Mouse (Mus musculus): ENCODE results near the gene Sun1. TPM values are rescaled to one million over a fixed set of nuclear protein-coding genes. Genes with fewer than 3 reads are reported as not detected.

The Sun1 gene
- polyA plus RNA-seq, 1 experiment from 2014 or later = 40.9 TPM

DNA sequence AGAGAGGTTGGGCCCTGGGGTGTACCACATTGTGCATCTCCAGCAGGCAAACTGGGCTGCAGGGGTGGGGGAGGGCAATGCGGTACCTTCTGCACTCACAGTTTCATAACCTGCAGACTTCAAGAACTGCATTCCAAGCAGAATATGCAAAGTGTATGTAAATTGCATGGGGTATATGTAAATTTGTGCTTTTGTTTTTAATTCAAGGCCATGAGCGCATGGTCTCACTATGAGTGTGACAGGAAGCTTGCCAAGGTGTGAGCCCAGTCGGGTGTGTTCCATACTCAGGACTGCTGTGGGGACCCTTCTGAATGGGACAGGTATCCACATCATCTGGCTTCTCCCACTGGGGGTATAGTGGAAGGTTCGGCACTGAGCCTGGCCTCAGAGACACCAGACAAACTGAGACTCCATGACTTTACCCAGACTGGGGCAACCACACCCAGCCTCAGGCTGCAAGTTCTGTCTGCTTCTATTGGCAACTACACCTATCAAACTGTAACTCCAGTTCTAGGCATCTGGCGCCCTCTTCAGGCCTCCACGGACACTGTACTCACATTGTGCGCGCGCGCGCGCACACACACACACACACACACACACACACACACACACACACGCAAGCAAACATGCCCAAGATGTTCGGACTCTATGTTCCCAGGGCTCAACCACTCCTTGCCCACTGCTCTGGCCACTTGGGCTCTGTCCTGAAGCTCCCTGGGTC, 83.2 kb downstream of the Sun1 start:
- Histone ChIP-seq H3K9ac (ENCODE audit: low read depth, low read length) (no peak overlapping the region), H3K4me2 (ENCODE audit: low read length) (no peak overlapping the region), H3K4me1 (ENCODE audit: control insufficient read depth, insufficient read depth, low read depth, low read length) (no peaks in the 10 kb centered on the region; the same call in 1 of the 2 replicates), H3K9me3 (ENCODE audit: control insufficient read depth, low read length) (no peaks in the 10 kb centered on the region), H3K27ac (ENCODE audit: low read depth, low read length) (no peak overlapping the region), H3K4me3 (ENCODE audit: low read length) (no peak overlapping the region), H3K36me3 (ENCODE audit: control insufficient read depth, insufficient read depth, low read length) (peaks cover 4% of the 10 kb centered on the region; the same call in 1 of the 2 replicates), H3K27me3 (replicated peaks; ENCODE audit: control insufficient read depth, insufficient read depth, low read length) (no peaks in the 10 kb centered on the region)
- 93% methylated on average over 14 of the region's 14 CpGs for WGBS
- no peak for ATAC-seq

DNA sequence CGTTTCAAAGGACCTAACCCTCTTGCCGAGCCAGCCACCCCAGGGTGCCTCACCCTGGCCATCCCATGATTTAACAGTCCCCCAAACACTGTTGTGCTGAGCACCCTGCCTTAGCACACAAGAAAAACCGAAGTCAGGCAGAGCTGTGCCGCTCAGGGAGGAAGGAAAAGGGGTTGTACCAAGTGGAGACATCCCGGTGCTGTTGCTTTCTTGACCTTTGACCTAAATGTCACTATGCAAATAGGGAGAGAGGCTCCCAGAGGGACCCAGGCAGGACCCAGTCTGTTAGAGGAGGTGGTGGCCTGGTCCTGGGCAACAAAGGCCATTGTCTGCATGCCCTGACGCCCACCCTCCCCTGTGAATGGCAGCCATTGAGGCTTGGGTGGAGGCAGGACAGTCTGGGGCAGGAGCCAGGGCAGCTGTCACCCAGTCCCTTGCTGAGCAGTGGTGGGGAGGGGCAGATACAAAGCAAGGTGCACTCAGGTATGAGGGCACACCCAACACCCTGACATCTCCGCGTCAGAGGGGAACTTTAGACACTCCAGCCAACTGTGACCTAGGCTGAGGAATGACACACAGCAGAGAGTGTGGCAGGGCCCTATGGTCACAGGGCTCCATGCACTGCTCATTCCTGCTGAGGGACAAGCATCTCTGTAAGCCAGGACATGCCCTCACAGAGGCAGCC, 85.1 kb downstream of the Sun1 start:
- H3K4me2 ChIP-seq (ENCODE audit: low read length) = no peak overlapping the region
- no peak for ATAC-seq
- H3K9me3 ChIP-seq (ENCODE audit: control insufficient read depth, low read length) = no peaks in the 10 kb centered on the region
- no peaks in the 10 kb centered on the region for H3K27me3 ChIP-seq (replicated peaks; ENCODE audit: control insufficient read depth, insufficient read depth, low read length)
- no peak overlapping the region for H3K4me3 ChIP-seq (ENCODE audit: low read length)
- H3K9ac ChIP-seq (ENCODE audit: low read depth, low read length) = no peak overlapping the region
- no peak overlapping the region for H3K27ac ChIP-seq (ENCODE audit: low read depth, low read length)
- WGBS = 49% methylated on average over 8 of the region's 8 CpGs
- H3K36me3 ChIP-seq (ENCODE audit: control insufficient read depth, insufficient read depth, low read length) = peaks cover 2% of the 10 kb centered on the region
- no peaks in the 10 kb centered on the region; the same call in 1 of the 2 replicates for H3K4me1 ChIP-seq (ENCODE audit: control insufficient read depth, insufficient read depth, low read depth, low read length)

DNA sequence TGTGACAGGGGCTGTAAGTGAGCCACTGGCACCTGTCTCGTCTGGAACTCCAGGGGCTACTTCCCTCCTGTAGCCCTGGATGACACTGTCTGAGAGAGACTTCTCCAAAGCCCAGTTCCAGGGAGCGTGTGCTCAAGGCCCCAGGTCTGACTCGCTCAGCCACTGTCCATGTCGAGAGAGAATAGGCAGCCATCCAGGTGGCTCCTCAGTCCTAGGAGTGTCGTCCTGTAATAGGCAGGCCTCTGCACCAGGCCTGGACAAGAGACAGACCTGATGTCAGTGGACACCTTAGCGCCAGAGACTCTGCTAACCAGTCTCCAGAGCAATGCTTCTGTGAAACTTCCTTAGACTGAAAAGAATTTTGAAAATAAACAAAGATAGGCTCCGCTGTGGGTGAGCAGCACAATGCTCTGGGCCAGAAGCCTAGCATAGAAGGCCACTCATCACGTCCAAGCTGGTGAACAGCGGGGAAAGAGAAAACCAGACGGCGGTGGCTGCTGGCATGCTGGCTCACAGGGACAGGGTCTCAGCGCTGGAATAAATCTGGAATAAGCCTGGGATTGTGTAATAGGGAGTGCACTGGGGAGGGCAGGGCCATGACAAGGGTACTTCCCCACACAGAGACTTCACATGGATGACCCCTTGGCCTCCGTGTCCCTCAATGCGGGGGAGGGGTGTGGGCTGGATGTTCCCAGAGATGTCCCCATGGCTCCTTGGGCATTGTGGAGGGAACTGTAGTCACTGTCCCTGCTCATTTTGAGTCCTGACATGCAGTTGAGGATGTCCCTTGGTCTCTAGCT, 85.9 kb downstream of the Sun1 start:
- ATAC-seq = no peak
- 73% methylated on average over 14 of the region's 14 CpGs for WGBS
- Histone ChIP-seq H3K27ac (ENCODE audit: low read depth, low read length) (no peak overlapping the region), H3K9me3 (ENCODE audit: control insufficient read depth, low read length) (no peaks in the 10 kb centered on the region), H3K4me1 (ENCODE audit: control insufficient read depth, insufficient read depth, low read depth, low read length) (no peaks in the 10 kb centered on the region; the same call in 1 of the 2 replicates), H3K4me3 (ENCODE audit: low read length) (no peak overlapping the region), H3K9ac (ENCODE audit: low read depth, low read length) (no peak overlapping the region), H3K27me3 (replicated peaks; ENCODE audit: control insufficient read depth, insufficient read depth, low read length) (no peaks in the 10 kb centered on the region), H3K4me2 (ENCODE audit: low read length) (no peak overlapping the region), H3K36me3 (ENCODE audit: control insufficient read depth, insufficient read depth, low read length) (peaks cover 2% of the 10 kb centered on the region; the same call in 1 of the 2 replicates)

DNA sequence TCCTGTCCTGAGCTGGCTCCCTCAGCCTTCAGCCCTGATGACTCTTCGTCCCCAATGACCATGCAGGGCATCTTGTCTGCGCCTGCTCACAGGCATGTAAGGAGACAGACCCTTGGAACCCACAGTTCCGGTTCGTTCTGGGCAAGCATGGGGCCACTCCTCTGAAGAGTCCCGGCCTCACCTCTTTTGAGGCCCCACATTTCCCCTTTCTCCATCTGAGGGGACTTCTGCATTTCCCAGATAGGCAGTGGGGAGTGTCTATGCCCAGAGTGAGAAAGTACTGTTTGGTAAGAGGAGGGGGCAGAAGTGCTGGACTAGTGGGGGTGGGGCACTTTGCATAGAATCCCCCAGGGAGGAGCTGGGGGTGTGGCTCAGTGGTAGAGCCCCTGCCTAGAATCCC, 86.7 kb downstream of the Sun1 start:
- Histone ChIP-seq H3K4me2 (ENCODE audit: low read length) (no peak overlapping the region), H3K27ac (ENCODE audit: low read depth, low read length) (no peak overlapping the region), H3K4me1 (ENCODE audit: control insufficient read depth, insufficient read depth, low read depth, low read length) (no peaks in the 10 kb centered on the region), H3K9ac (ENCODE audit: low read depth, low read length) (no peak overlapping the region), H3K36me3 (ENCODE audit: control insufficient read depth, insufficient read depth, low read length) (peaks cover 2% of the 10 kb centered on the region; the same call in 1 of the 2 replicates), H3K27me3 (replicated peaks; ENCODE audit: control insufficient read depth, insufficient read depth, low read length) (no peaks in the 10 kb centered on the region), H3K9me3 (ENCODE audit: control insufficient read depth, low read length) (no peaks in the 10 kb centered on the region), H3K4me3 (ENCODE audit: low read length) (no peak overlapping the region)
- ATAC-seq = no peak
- WGBS = 92% methylated on average over 5 of the region's 5 CpGs

DNA sequence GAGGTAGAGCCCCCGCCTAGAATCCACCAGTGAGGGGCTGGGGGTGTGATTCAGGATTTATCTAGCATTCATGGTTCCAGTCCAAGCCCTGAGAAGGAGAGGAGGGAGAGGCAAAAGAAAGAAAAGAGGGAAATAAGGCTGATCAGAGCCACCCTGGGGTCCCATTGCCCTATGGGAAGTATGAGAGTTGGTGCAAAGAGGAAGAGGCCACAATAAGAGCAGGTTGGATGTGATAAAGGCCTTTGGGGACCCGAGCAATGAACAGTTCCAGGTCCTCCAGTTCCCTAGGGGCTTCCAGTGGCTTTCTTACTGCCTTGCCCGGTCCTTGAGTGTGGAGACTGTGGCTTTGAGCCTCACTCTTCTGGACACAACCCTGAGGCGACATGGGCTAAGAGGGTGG, 87.3 kb downstream of the Sun1 start:
- Histone ChIP-seq H3K9me3 (ENCODE audit: control insufficient read depth, low read length) (no peaks in the 10 kb centered on the region), H3K4me2 (ENCODE audit: low read length) (no peak overlapping the region), H3K36me3 (ENCODE audit: control insufficient read depth, insufficient read depth, low read length) (peaks cover 2% of the 10 kb centered on the region), H3K9ac (ENCODE audit: low read depth, low read length) (no peak overlapping the region), H3K27me3 (replicated peaks; ENCODE audit: control insufficient read depth, insufficient read depth, low read length) (no peaks in the 10 kb centered on the region), H3K4me3 (ENCODE audit: low read length) (no peak overlapping the region), H3K27ac (ENCODE audit: low read depth, low read length) (no peak overlapping the region), H3K4me1 (ENCODE audit: control insufficient read depth, insufficient read depth, low read depth, low read length) (no peaks in the 10 kb centered on the region)
- ATAC-seq = no peak
- 90% methylated on average over 4 of the region's 4 CpGs for WGBS

DNA sequence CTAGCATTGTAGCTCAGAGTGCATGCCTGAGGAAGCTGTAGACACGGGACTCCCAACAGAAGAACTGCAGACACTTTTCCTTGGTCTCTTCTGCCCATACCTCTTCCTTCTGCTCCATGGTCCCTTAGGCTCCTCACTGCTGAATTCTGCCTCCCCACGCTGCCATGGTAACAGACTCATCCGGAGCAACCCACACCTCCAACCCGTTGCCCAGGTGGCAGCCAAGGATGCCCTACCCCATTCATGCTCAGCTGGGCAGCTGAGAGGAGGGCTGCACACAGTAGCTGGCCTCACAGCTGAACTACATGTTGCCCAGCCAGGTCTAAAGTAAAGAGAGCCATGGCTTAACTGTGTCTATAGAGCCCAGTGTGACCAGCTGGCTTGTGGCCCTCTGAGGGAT, 88.2 kb downstream of the Sun1 start:
- Histone ChIP-seq H3K9ac (ENCODE audit: low read depth, low read length) (no peak overlapping the region), H3K27me3 (replicated peaks; ENCODE audit: control insufficient read depth, insufficient read depth, low read length) (no peaks in the 10 kb centered on the region)

DNA sequence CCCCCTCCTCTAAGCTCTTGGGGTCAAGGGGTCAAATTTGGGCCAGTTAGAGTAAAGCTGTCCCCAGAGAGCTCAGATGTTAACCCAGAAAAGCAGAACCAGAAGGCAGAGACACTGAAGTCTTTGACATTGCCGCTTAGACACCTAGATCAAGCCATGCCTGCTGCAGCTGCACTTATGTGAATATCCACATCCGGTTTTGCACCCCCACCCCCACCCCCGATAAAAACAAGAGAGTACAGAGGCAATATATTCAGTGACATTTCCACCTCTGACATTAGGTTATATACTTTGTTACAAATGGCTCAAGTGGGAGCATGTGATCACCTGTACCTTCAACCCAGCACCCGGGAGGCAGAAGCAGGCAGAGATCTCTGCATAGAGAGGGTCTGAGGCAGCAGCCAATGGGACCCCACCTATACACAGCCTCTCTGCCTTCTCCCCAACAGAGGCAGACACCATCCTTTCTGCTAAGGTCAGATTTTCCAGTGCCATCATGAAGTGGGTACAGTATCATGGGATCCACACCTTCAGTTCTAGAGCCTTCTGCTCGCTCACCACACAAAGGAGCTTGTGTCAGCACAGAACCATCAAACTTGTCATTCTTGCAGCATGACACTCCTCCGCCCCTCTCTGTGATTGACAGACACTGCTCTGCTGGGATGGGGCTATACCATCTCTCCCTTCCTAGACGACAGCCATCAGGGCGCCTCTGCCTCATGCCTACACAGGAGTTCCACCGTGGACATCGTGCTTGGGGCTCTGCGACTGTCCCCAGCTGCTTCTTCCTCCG, 90.2 kb downstream of the Sun1 start:
- H3K27ac ChIP-seq (ENCODE audit: low read depth, low read length) = no peak overlapping the region
- H3K4me3 ChIP-seq (ENCODE audit: low read length) = no peak overlapping the region
- WGBS = 87% methylated on average over 12 of the region's 12 CpGs
- H3K36me3 ChIP-seq (ENCODE audit: control insufficient read depth, insufficient read depth, low read length) = peaks cover 6% of the 10 kb centered on the region
- no peak overlapping the region for H3K4me2 ChIP-seq (ENCODE audit: low read length)
- no peak overlapping the region for H3K9ac ChIP-seq (ENCODE audit: low read depth, low read length)
- no peaks in the 10 kb centered on the region for H3K4me1 ChIP-seq (ENCODE audit: control insufficient read depth, insufficient read depth, low read depth, low read length)
- no peaks in the 10 kb centered on the region for H3K9me3 ChIP-seq (ENCODE audit: control insufficient read depth, low read length)
- no peaks in the 10 kb centered on the region for H3K27me3 ChIP-seq (replicated peaks; ENCODE audit: control insufficient read depth, insufficient read depth, low read length)
- no peak for ATAC-seq

More for the DNA sequence above, 88.2 kb downstream of the Sun1 start:
- no peak for ATAC-seq
- Histone ChIP-seq H3K9me3 (ENCODE audit: control insufficient read depth, low read length) (no peaks in the 10 kb centered on the region), H3K27ac (ENCODE audit: low read depth, low read length) (no peak overlapping the region), H3K4me3 (ENCODE audit: low read length) (no peak overlapping the region), H3K4me1 (ENCODE audit: control insufficient read depth, insufficient read depth, low read depth, low read length) (no peaks in the 10 kb centered on the region), H3K36me3 (ENCODE audit: control insufficient read depth, insufficient read depth, low read length) (peaks cover 6% of the 10 kb centered on the region), H3K4me2 (ENCODE audit: low read length) (no peak overlapping the region)
- 79% methylated on average over 4 of the region's 4 CpGs for WGBS

DNA sequence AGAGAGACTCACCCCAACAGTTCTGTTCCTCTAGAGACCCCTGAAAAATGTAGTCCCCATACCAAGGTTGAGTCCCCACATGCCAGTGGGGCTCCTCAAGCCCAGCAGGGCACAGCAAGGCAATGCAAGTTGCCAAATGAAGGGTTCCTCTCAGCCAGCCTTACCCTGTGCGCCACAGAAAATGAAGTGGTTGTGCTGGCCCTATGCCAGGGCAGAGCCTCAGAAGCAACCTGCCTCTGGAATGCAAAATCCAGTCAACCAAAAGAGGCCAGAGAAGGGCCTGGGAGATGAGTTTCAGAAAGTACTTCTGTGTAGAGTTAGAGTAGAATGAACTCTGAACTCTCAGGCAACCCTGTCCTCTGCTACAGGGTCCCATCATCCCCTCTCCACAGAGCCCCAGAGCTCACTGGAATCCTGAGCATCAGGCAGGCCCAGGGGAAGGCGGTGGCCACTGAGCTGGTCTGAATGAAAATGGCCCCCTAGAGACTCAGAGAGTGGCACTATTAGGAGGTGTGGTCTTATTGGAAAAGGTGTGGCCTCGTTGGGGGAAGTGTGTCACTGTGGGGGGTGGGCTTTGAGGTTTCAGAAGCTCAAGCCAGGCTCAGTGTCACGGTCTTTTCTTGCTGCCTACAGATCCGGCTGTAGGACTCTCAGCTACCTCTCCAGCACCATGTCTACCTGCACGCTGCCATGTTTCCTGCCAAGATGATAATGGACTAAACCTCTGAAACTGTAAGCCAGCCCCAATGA, 91.5 kb downstream of the Sun1 start:
- WGBS = 67% methylated on average over 6 of the region's 6 CpGs
- Histone ChIP-seq H3K27me3 (replicated peaks; ENCODE audit: control insufficient read depth, insufficient read depth, low read length) (no peaks in the 10 kb centered on the region), H3K36me3 (ENCODE audit: control insufficient read depth, insufficient read depth, low read length) (peaks cover 8% of the 10 kb centered on the region), H3K4me1 (ENCODE audit: control insufficient read depth, insufficient read depth, low read depth, low read length) (no peaks in the 10 kb centered on the region), H3K4me3 (ENCODE audit: low read length) (no peak overlapping the region), H3K27ac (ENCODE audit: low read depth, low read length) (no peak overlapping the region), H3K9ac (ENCODE audit: low read depth, low read length) (no peak overlapping the region), H3K9me3 (ENCODE audit: control insufficient read depth, low read length) (no peaks in the 10 kb centered on the region), H3K4me2 (ENCODE audit: low read length) (no peak overlapping the region)
- ATAC-seq = no peak

Measured in hindbrain, embryonic 16.5 days (tissue).